Mouse (Mus musculus) limb, embryonic 14.5 days (tissue): ENCODE measurements around the gene Phldb3. TPM values are rescaled to one million over a fixed set of nuclear protein-coding genes. Genes with fewer than 3 reads are reported as not detected.
A peak's percentile ranks its signal among the peaks of the same experiment; 100 is the strongest.

Source experiments
- ATAC-seq: fragments of 200-750 bp; cut with Nextera tagmentation; 2 replicates; pipeline ENCODE4 v1.8.0; 2017; ENCODE audit warnings: low read depth, moderate number of reproducible peaks, moderate TSS enrichment; ENCODE audit not compliant: low FRiP score
- DNase-seq: peaks from one replicate; pipeline ENCODE4 v3.0.0-alpha.2; 2015; ENCODE audit warnings: low spot score
- H3K27ac ChIP-seq: fragments of 300-500 bp; sonication (generic); replicated peaks from 2 replicates; pipeline ENCODE4 v1.5.1; 2014; ENCODE audit warnings: low read depth, mild to moderate bottlenecking, low read length, moderate library complexity, mixed read lengths
- H3K27me3 ChIP-seq: fragments of 300-500 bp; sonication (generic); 2 replicates; pipeline ENCODE4 v1.6.1; 2014; ENCODE audit warnings: low read length, mixed read lengths; ENCODE audit not compliant: control insufficient read depth, insufficient read depth
- H3K36me3 ChIP-seq: fragments of 300-500 bp; sonication (generic); 2 replicates; pipeline ENCODE4 v1.6.1; 2014; ENCODE audit warnings: mild to moderate bottlenecking, low read length, moderate library complexity, mixed read lengths; ENCODE audit not compliant: control insufficient read depth, insufficient read depth
- H3K4me1 ChIP-seq: fragments of 300-500 bp; sonication (generic); 2 replicates; pipeline ENCODE4 v1.6.1; 2014; ENCODE audit warnings: antibody characterized with exemption, low read length, mixed read lengths; ENCODE audit not compliant: control insufficient read depth, insufficient read depth
- H3K4me2 ChIP-seq: fragments of 300-500 bp; sonication (generic); replicated peaks from 2 replicates; pipeline ENCODE4 v1.6.1; 2014; ENCODE audit warnings: low read depth, mild to moderate bottlenecking, low read length, moderate library complexity; ENCODE audit not compliant: severe bottlenecking
- H3K4me3 ChIP-seq: fragments of 300-500 bp; sonication (generic); replicated peaks from 2 replicates; pipeline ENCODE4 v1.5.1; 2014; ENCODE audit warnings: low read length
- H3K9ac ChIP-seq: fragments of 300-500 bp; sonication (generic); 2 replicates; pipeline ENCODE4 v1.6.1; 2014; ENCODE audit warnings: mild to moderate bottlenecking, low read depth, low read length, moderate library complexity; ENCODE audit not compliant: severe bottlenecking
- H3K9me3 ChIP-seq: fragments of 300-500 bp; sonication (generic); 2 replicates; pipeline ENCODE4 v1.6.1; 2016; ENCODE audit warnings: low read length; ENCODE audit not compliant: control insufficient read depth
- POLR2A ChIP-seq: fragments of 200-500 bp; IDR thresholded peaks from 2 replicates; pipeline ENCODE4 v1.8.0; 2012; ENCODE audit warnings: inconsistent platforms, mild to moderate bottlenecking, moderate library complexity, borderline replicate concordance; ENCODE audit not compliant: insufficient read depth, insufficient read length; ENCODE audit errors: extremely low read depth
- WGBS: fragments of 180-500 bp; shearing (Covaris S2); extraction: QIAGEN DNeasy Blood & Tissue Kit; methylation state at CpG from one replicate; pipeline ENCODE4 v1.1.7; 2014; 5-methylcytosine and 5-hydroxymethylcytosine counted together
- polyA plus RNA-seq, 2 experiments: library from polyadenylated mRNA; depleted of rRNA in 1 of 2; stranded (reverse) in 1 of 2; unstranded in 1 of 2; fragments of >200 nt; fragmentation: Nextera tagmentation in 1 of 2; extraction: Ambion mirVana in 1 of 2; gene quantifications; 2 replicates each; pipeline versions ENCODE4 v1.2.1 to v1.2.3; 2012 to 2014

Phldb3 gene
- polyA plus RNA-seq, 2 experiments, result 1.2 to 5.5 TPM

GRCm38 (mm10) chr7:24619671-24620397 lies 9.3 kb downstream of the Phldb3 start:
- no peaks in the 10 kb centered on the region for H3K4me1 ChIP-seq
- H3K27me3 ChIP-seq, result no peaks in the 10 kb centered on the region
- no peak for TF ChIP-seq POLR2A
- no peak overlapping the region for H3K9ac ChIP-seq
- no peak for DNase-seq
- ATAC-seq, result no peak
- H3K27ac ChIP-seq, result no peak overlapping the region
- WGBS, result 54% methylated on average over 13 of the region's 13 CpGs
- H3K36me3 ChIP-seq, result no peaks in the 10 kb centered on the region
- no peak overlapping the region for H3K4me2 ChIP-seq
- H3K4me3 ChIP-seq, result no peak overlapping the region
- peaks cover 5% of the 10 kb centered on the region; the same call in 1 of the 2 replicates for H3K9me3 ChIP-seq

- WGBS, result 82% methylated on average over 3 of the region's 3 CpGs
- H3K27me3 ChIP-seq, result no peaks in the 10 kb centered on the region
- H3K4me3 ChIP-seq, result no peak overlapping the region
- H3K9ac ChIP-seq, result no peak overlapping the region
- no peaks in the 10 kb centered on the region for H3K4me1 ChIP-seq
- H3K36me3 ChIP-seq, result no peaks in the 10 kb centered on the region
- peaks cover 5% of the 10 kb centered on the region; the same call in 1 of the 2 replicates for H3K9me3 ChIP-seq
- ATAC-seq (no peak), DNase-seq (no peak)
- H3K27ac ChIP-seq, result no peak overlapping the region
- no peak for TF ChIP-seq POLR2A
- no peak overlapping the region for H3K4me2 ChIP-seq
These were observed 10.6 kb downstream of the Phldb3 start for GRCm38 (mm10) chr7:24621193-24621592.

- no peaks in the 10 kb centered on the region for H3K36me3 ChIP-seq
- 84% methylated on average over 6 of the region's 6 CpGs for WGBS
- no peaks in the 10 kb centered on the region for H3K27me3 ChIP-seq
- no peak overlapping the region for H3K4me3 ChIP-seq
- no peak for DNase-seq
- no peak overlapping the region for H3K9ac ChIP-seq
- no peak overlapping the region for H3K27ac ChIP-seq
- H3K4me1 ChIP-seq, result no peaks in the 10 kb centered on the region
- H3K4me2 ChIP-seq, result no peak overlapping the region
- TF ChIP-seq POLR2A, result no peak
- no peak for ATAC-seq
- H3K9me3 ChIP-seq, result peaks cover 5% of the 10 kb centered on the region; the same call in 1 of the 2 replicates
These were observed 12.4 kb downstream of the Phldb3 start for GRCm38 (mm10) chr7:24622967-24623366.

GRCm38 (mm10) chr7:24628685-24629610 lies 18.4 kb downstream of the Phldb3 start:
- peak overlapping the region; percentile 55 for H3K9ac ChIP-seq
- no peak for TF ChIP-seq POLR2A
- H3K9me3 ChIP-seq, result no peaks in the 10 kb centered on the region
- H3K4me2 ChIP-seq, result peak overlapping the region; percentile 57
- no peaks in the 10 kb centered on the region for H3K36me3 ChIP-seq
- peak overlapping the region; percentile 32 for H3K4me3 ChIP-seq
- no peak overlapping the region for H3K27ac ChIP-seq
- ATAC-seq (peak; percentile 89), DNase-seq (peak; percentile 84)
- WGBS, result 9% methylated on average over 22 of the region's 33 CpGs
- H3K4me1 ChIP-seq, result peaks cover 6% of the 10 kb centered on the region; the same call in 1 of the 2 replicates
- no peaks in the 10 kb centered on the region for H3K27me3 ChIP-seq

- 65% methylated on average over 4 of the region's 4 CpGs for WGBS
- Histone ChIP-seq H3K4me2 (0 out of 2 replicates have a peak overlapping the region, but pooled peaks have one; percentile 57), H3K4me3 (no peak overlapping the region), H3K27me3 (no peaks in the 10 kb centered on the region), H3K4me1 (peaks cover 6% of the 10 kb centered on the region; the same call in 1 of the 2 replicates), H3K27ac (no peak overlapping the region), H3K9me3 (no peaks in the 10 kb centered on the region), H3K9ac (no peak overlapping the region), H3K36me3 (no peaks in the 10 kb centered on the region)
- no peak for DNase-seq
- no peak for TF ChIP-seq POLR2A
- no peak for ATAC-seq
These were observed 19.1 kb downstream of the Phldb3 start for GRCm38 (mm10) chr7:24629672-24630071.
